Comparison of ENCODE assay signal across 8 mouse cellular contexts in the genomic region with DNA sequence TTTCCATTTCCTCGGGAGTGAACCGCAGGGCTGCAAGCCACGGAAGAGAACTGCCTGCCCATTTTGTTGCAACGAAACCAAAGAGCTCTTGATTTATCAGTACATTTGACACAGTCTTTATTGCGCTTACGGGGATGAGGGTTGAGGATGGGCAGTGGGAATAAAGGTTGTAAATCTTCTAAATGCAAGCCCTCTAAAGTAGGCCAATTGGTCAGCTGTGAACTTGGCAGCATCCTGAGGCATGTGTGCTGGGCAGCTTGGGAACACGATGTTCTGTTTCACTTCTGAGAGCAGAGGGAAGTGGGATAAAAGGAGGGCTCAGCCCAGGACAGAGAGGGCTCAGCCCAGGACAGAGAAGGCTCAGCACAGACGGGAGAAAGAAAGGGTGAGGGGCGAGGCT. TPM values are rescaled to one million over a fixed set of nuclear protein-coding genes. Genes with fewer than 3 reads are reported as not detected.
DNase-seq lines count a peak whose midpoint lies in the region; ATAC-seq and TF ChIP-seq lines count a peak whose summit lies in the region.

No protein-coding gene starts in this region.

- DNase-seq in layer of hippocampus, adult 2 months (ENCODE audit: low spot score in 2 of 2): peak in 1 of 2 experiments; percentile 22
- no peak for DNase-seq in layer of hippocampus, adult 9-10 months (ENCODE audit: low spot score)
- DNase-seq in gonadal fat pad, adult 2 months (ENCODE audit: low read depth): peak; percentile 47
- peak; percentile 25 to 44 for DNase-seq in kidney, postnatal 4 days
- DNase-seq in lung, postnatal 4 days: peak; percentile 34 to 47
- DNase-seq in spleen, adult 12 weeks (ENCODE audit: low spot score): no peak

- no peaks in the 10 kb centered on the region; the same call in 1 of the 2 replicates for H3K4me1 ChIP-seq in brown adipose tissue, adult 24 weeks (ENCODE audit: control insufficient read depth, insufficient read depth, insufficient read length, low read length)
- H3K4me1 ChIP-seq in stomach, embryonic 16.5 days (ENCODE audit: control insufficient read depth, insufficient read depth, low read length): peaks cover 14% of the 10 kb centered on the region

- H3K9ac ChIP-seq in stomach, embryonic 16.5 days (ENCODE audit: low read length): 0 out of 2 replicates have a peak overlapping the region, but pooled peaks have one; percentile 55

- H3K27ac ChIP-seq in layer of hippocampus, adult 2 months: peak overlapping the region; percentile 69
- H3K27ac ChIP-seq in brown adipose tissue, adult 24 weeks (replicated peaks; ENCODE audit: low read depth, low read length): peak overlapping the region; percentile 49
- peak overlapping the region; percentile 78 for H3K27ac ChIP-seq in stomach, embryonic 16.5 days (ENCODE audit: low read length)

- no peak for TF ChIP-seq CTCF in layer of hippocampus, adult 2 months (conservative IDR thresholded peaks at IDR 0.05)

- H3K36me3 ChIP-seq in stomach, embryonic 16.5 days (ENCODE audit: control insufficient read depth, insufficient read depth, low read length): no peaks in the 10 kb centered on the region

- no peaks in the 10 kb centered on the region for H3K27me3 ChIP-seq in stomach, embryonic 16.5 days (ENCODE audit: control insufficient read depth, insufficient read depth, low read length)

- ATAC-seq in stomach, embryonic 16.5 days (ENCODE audit: insufficient read depth, low FRiP score): peak; percentile 86; the same call in 1 of the 2 replicates

- 39% methylated on average over 9 of the region's 9 CpGs for WGBS in stomach, embryonic 16.5 days

- H3K4me2 ChIP-seq in stomach, embryonic 16.5 days (ENCODE audit: low read depth, low read length): peak overlapping the region; percentile 40

- H3K9me3 ChIP-seq in stomach, embryonic 16.5 days (replicated peaks; ENCODE audit: control insufficient read depth, low read length): no peaks in the 10 kb centered on the region

- H3K4me3 ChIP-seq in layer of hippocampus, adult 2 months: no peak overlapping the region
- H3K4me3 ChIP-seq in brown adipose tissue, adult 24 weeks (ENCODE audit: insufficient read depth, low read depth, low read length): 0 out of 2 replicates have a peak overlapping the region, but pooled peaks have one; percentile 22
- no peak overlapping the region; the same call in 1 of the 2 replicates for H3K4me3 ChIP-seq in stomach, embryonic 16.5 days (replicated peaks; ENCODE audit: low read length)

RNA-seq across cellular contexts. Expression of gene Pik3r1, which starts 43.9 kb away (rescaled TPM):
- 10 to 100 TPM; 79.8 to 80.8 TPM for total RNA-seq in layer of hippocampus, adult 2 months (2021)
- polyA plus RNA-seq in brown adipose tissue, adult 24 weeks (2012; ENCODE audit: insufficient read depth, insufficient read length, missing spikeins): 52.1 and 81.4 TPM in 2 replicates
- 38.5 and 40.2 TPM in 2 replicates for polyA plus RNA-seq in gonadal fat pad, adult 2 months (2012; rRNA removed)
- polyA plus RNA-seq in stomach, embryonic 16.5 days (2015; fragmentation: Nextera tagmentation; extraction: Ambion mirVana): 53.0 and 59.5 TPM in 2 replicates

Comparison
In these comparisons a context has a peak if more than half of its experiments do, and no peak if none do; other contexts are left out.
1. DNase-seq: peak in gonadal fat pad, adult 2 months (single experiment), kidney, postnatal 4 days (2 of 2) and lung, postnatal 4 days (2 of 2); none in layer of hippocampus, adult 9-10 months (single experiment) and spleen, adult 12 weeks (single experiment).
2. Peak in every context shown above with its lines, with median percentiles within 50 percentile points of each other: H3K27ac ChIP-seq.